Mouse (Mus musculus): ENCODE results near the gene Olfr266.
A peak's percentile ranks its signal among the peaks of the same experiment; 100 is the strongest.

Olfr266 gene

GRCm38 (mm10) chr3:106826187-106826586, at the start of gene Olfr266:
Gene Olfr266, minus strand, starts transcription at chr3:106826287.
- DNase-seq: no peak

- DNase-seq: no peak
Measured at GRCm38 (mm10) chr3:106875626-106876025, 49.5 kb upstream of the Olfr266 start.

- no peak for DNase-seq
Measured at GRCm38 (mm10) chr3:106872893-106873292, 46.8 kb upstream of the Olfr266 start.

GRCm38 (mm10) chr3:106832107-106832506, 6.0 kb upstream of the Olfr266 start:
- peak; percentile 8 for DNase-seq

- no peak for DNase-seq
Measured at GRCm38 (mm10) chr3:106817676-106818075, 8.4 kb downstream of the Olfr266 start.

GRCm38 (mm10) chr3:106808972-106809695, 17.0 kb downstream of the Olfr266 start:
- no peak for DNase-seq

GRCm38 (mm10) chr3:106798079-106798478, 28.0 kb downstream of the Olfr266 start:
- DNase-seq: no peak

- peak; percentile 19 for DNase-seq
Measured at GRCm38 (mm10) chr3:106789930-106790329, 36.2 kb downstream of the Olfr266 start, which contains the start of gene Cd53. Gene Cd53, minus strand, starts transcription at chr3:106790149.

- peak; percentile 28 for DNase-seq
Measured at GRCm38 (mm10) chr3:106788440-106788887, 37.6 kb downstream of the Olfr266 start.

- peak; percentile 19 for DNase-seq
Measured at GRCm38 (mm10) chr3:106787972-106788371, 38.1 kb downstream of the Olfr266 start.

GRCm38 (mm10) chr3:106785130-106785529, 41.0 kb downstream of the Olfr266 start:
- DNase-seq: peak; percentile 31

GRCm38 (mm10) chr3:106771834-106772233, 54.3 kb downstream of the Olfr266 start:
- DNase-seq: no peak

All from thymus, postnatal 14 days (tissue).